Mouse (Mus musculus) liver, embryonic 14.5 days (tissue): Measurements from ENCODE around the gene Surf2. TPM values are rescaled to one million over a fixed set of nuclear protein-coding genes. Genes with fewer than 3 reads are reported as not detected.

Experiments used
- ATAC-seq: fragments of 200-750 bp; cut with Nextera tagmentation; 2 replicates; pipeline ENCODE4 v1.8.0; 2017; ENCODE audit warnings: moderate number of reproducible peaks, mild to moderate bottlenecking, moderate library complexity; ENCODE audit not compliant: insufficient read depth
- DNase-seq, 3 experiments: peaks; one replicate each; pipeline ENCODE4 v3.0.0-alpha.2; 2012 to 2013; ENCODE audit warnings: low read depth in 3 of 3, low spot score in 3 of 3
- H3K27ac ChIP-seq: fragments of 300-500 bp; sonication (generic); 2 replicates; pipeline ENCODE4 v1.5.1; 2014; ENCODE audit warnings: moderate library complexity, mild to moderate bottlenecking, control low read depth, inconsistent platforms
- H3K27me3 ChIP-seq: fragments of 300-500 bp; sonication (generic); 2 replicates; pipeline ENCODE4 v1.6.1; 2014; ENCODE audit warnings: mild to moderate bottlenecking, low read length, moderate library complexity; ENCODE audit not compliant: control insufficient read depth, insufficient read depth
- H3K36me3 ChIP-seq: fragments of 300-500 bp; sonication (generic); replicated peaks from 2 replicates; pipeline ENCODE4 v1.6.1; 2014; ENCODE audit warnings: low read depth; ENCODE audit not compliant: control insufficient read depth, insufficient read depth
- H3K4me1 ChIP-seq, 2 experiments: fragments of 200-500 bp in 1 of 2; fragments of 300-500 bp in 1 of 2; sonication (generic) in 1 of 2; replicated peaks; 2 replicates each; pipeline ENCODE4 v1.6.1; 2012 to 2014; ENCODE audit warnings: antibody characterized with exemption in 1 of 2, inconsistent platforms in 1 of 2, low read length in 1 of 2; ENCODE audit not compliant: control insufficient read depth in 2 of 2, insufficient read depth in 2 of 2
- H3K4me2 ChIP-seq: fragments of 300-500 bp; sonication (generic); 2 replicates; pipeline ENCODE4 v1.6.1; 2014; ENCODE audit warnings: low read depth, mild to moderate bottlenecking, control low read depth, moderate library complexity
- H3K4me3 ChIP-seq, 2 experiments: fragments of 200-500 bp in 1 of 2; fragments of 300-500 bp in 1 of 2; sonication (generic) in 1 of 2; 2 replicates each; pipeline ENCODE4 v1.5.1; 2012 to 2014; ENCODE audit warnings: low read depth in 2 of 2, low read length in 2 of 2, mild to moderate bottlenecking in 2 of 2, control low read depth in 1 of 2, inconsistent platforms in 1 of 2, moderate library complexity in 1 of 2; ENCODE audit not compliant: insufficient read depth in 1 of 2
- H3K9ac ChIP-seq: fragments of 300-500 bp; sonication (generic); replicated peaks from 2 replicates; pipeline ENCODE4 v1.6.1; 2014; ENCODE audit warnings: mild to moderate bottlenecking, control low read depth, moderate library complexity
- H3K9me3 ChIP-seq: fragments of 300-500 bp; sonication (generic); 2 replicates; pipeline ENCODE4 v1.6.1; 2016; ENCODE audit warnings: low read length, mixed read lengths; ENCODE audit not compliant: control insufficient read depth
- CTCF ChIP-seq: IDR thresholded peaks from 2 replicates; pipeline ENCODE4 v1.5.1; 2016; ENCODE audit warnings: antibody characterized with exemption, low read depth, control low read depth
- EP300 ChIP-seq: IDR thresholded peaks from 2 replicates; pipeline ENCODE4 v1.6.1; 2016; ENCODE audit warnings: antibody characterized with exemption, low read depth
- WGBS: fragments of 180-500 bp; shearing (Covaris S2); extraction: QIAGEN DNeasy Blood & Tissue Kit; methylation state at CpG from one replicate; pipeline ENCODE4 v1.1.7; 2014; ENCODE audit not compliant: insufficient replicate concordance; 5-methylcytosine and 5-hydroxymethylcytosine counted together
- polyA plus RNA-seq, 2 experiments: library from polyadenylated mRNA; depleted of rRNA in 1 of 2; stranded (reverse) in 1 of 2; unstranded in 1 of 2; fragments of >200 nt; fragmentation: Nextera tagmentation in 1 of 2; extraction: Ambion mirVana in 1 of 2; gene quantifications; 2 replicates each; pipeline versions ENCODE4 v1.2.1 to v1.2.3; 2012 to 2014

The Surf2 gene
- polyA plus RNA-seq, 2 experiments = 20.0 to 27.2 TPM

DNA sequence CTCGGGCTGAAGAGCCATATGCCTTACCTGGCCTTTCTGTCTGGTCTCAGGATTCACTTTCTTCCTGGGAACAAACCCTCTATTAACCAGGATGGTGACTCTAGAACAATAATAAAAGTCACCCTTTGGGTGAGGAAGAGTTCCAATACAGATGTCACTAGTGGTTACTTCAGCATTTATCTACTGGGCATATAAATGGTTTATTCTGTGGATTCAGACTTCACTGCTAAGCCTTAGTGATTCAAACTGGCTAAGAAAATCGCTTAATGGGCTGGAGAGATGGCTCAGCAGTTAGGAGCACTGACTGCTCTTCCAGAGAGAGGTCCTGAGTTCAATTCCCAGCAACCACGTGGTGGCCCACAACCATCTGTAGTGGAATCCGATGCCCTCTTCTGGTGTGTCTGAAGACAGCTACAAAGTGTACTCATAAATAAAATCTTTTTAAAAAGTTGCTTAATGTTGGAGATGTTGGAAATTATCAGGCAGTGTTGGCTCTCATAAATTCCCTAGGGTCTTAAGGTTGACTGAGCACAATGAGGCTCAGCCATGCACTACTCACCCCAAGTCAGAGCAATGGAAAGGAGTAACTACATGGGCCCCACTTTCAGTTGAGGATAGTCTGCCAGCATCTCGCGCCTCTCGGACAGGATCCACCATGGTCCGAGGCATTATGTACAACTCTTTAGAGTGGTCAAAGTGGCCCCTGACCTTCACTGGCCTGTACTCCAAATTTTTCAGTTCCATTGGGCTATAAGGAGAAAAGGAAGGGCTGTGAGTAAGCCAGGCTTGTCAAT lies 1.8 kb upstream of the Surf2 start:
- no peak overlapping the region; the same call in 1 of the 2 replicates for H3K4me2 ChIP-seq
- no peak for TF ChIP-seq EP300
- TF ChIP-seq CTCF = no peak
- no peaks in the 10 kb centered on the region for H3K9me3 ChIP-seq
- whole genome bisulfite sequencing = 54% methylated on average over 8 of the region's 8 CpGs
- no peak for ATAC-seq
- H3K27me3 ChIP-seq = no peaks in the 10 kb centered on the region
- no peak overlapping the region for H3K4me3 ChIP-seq
- DNase-seq = no peak
- peaks cover 46% of the 10 kb centered on the region for H3K36me3 ChIP-seq
- H3K4me1 ChIP-seq = peaks cover 17 to 25% of the 10 kb centered on the region in 2 experiments
- no peak overlapping the region for H3K27ac ChIP-seq
- H3K9ac ChIP-seq = no peak overlapping the region

DNA sequence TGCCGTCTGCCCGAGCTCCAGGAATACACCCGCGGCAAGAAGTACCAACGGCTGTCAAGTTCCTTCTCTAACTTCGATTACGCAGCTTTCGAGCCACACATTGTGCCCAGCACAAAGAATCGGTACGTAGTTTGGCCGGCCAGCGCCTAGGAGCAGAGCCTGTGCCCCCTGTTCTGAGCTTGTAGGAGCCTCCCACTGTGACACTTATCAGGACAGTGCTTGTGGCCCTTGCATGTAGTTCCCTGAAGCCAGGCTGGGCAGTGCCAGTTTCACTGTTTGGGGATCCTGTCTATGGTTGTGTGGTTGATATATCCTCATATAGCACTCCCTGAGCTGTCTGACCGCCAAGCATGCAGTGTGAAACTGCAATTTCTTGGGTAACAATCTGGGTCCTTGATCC lies 571 bp downstream of the Surf2 start:
- WGBS = 1% methylated on average over 13 of the region's 13 CpGs
- no peak for TF ChIP-seq EP300
- TF ChIP-seq CTCF = no peak
- H3K27ac ChIP-seq = peak overlapping the region; percentile 62
- peaks cover 16 to 25% of the 10 kb centered on the region in 2 experiments for H3K4me1 ChIP-seq
- peaks cover 60% of the 10 kb centered on the region for H3K36me3 ChIP-seq
- H3K9ac ChIP-seq = peak overlapping the region; percentile 72
- H3K9me3 ChIP-seq = no peaks in the 10 kb centered on the region
- no peaks in the 10 kb centered on the region for H3K27me3 ChIP-seq
- H3K4me2 ChIP-seq = peak overlapping the region; percentile 99
- DNase-seq = no peak
- peak; percentile 54 for ATAC-seq
- H3K4me3 ChIP-seq = peak overlapping the region; percentile 71 to 89

DNA sequence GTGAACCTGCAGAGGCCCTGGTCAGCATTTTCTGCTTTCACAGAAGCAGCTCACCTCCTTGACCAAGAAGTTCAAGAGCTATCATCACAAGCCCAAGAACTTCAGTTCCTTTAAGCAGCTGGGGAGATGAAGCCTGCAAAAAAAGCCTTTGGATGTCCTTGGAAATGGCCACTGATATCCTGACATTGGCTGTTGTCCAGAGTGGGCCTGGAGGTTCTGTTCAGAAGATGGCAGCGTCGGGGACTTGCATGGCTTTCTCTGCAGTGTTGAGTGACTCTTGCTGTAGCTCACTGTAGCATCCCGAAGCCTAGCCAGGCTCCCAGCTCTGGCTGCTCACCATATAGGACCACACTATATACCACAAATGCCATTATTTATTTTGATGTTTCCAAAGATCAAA lies 3.5 kb downstream of the Surf2 start:
- Histone ChIP-seq H3K27me3 (no peaks in the 10 kb centered on the region), H3K27ac (no peak overlapping the region), H3K4me3 (no peak overlapping the region), H3K4me2 (no peak overlapping the region), H3K4me1 (peaks cover 12 to 18% of the 10 kb centered on the region in 2 experiments), H3K9ac (no peak overlapping the region), H3K9me3 (no peaks in the 10 kb centered on the region), H3K36me3 (peaks cover 55% of the 10 kb centered on the region)
- TF ChIP-seq EP300 (no peak), CTCF (no peak)
- no peak for DNase-seq
- 76% methylated on average over 3 of the region's 3 CpGs for WGBS
- ATAC-seq = no peak

GRCm38 (mm10) chr2:26920190-26920855 lies 4.2 kb downstream of the Surf2 start:
- 76% methylated on average over 6 of the region's 6 CpGs for WGBS
- Histone ChIP-seq H3K4me1 (peaks cover 12 to 14% of the 10 kb centered on the region in 2 experiments), H3K4me3 (no peak overlapping the region), H3K36me3 (peaks cover 59% of the 10 kb centered on the region), H3K27me3 (no peaks in the 10 kb centered on the region), H3K9ac (no peak overlapping the region), H3K9me3 (no peaks in the 10 kb centered on the region), H3K27ac (no peak overlapping the region), H3K4me2 (no peak overlapping the region)
- DNase-seq (no peak), ATAC-seq (no peak)
- TF ChIP-seq EP300 (no peak), CTCF (no peak)

GRCm38 (mm10) chr2:26921784-26922183 lies 5.6 kb downstream of the Surf2 start:
- Histone ChIP-seq H3K27me3 (no peaks in the 10 kb centered on the region), H3K27ac (no peak overlapping the region), H3K4me3 (no peak overlapping the region), H3K9ac (no peak overlapping the region), H3K9me3 (no peaks in the 10 kb centered on the region), H3K4me1 (peaks cover 8 to 10% of the 10 kb centered on the region in 2 experiments), H3K36me3 (peaks cover 74% of the 10 kb centered on the region), H3K4me2 (no peak overlapping the region)
- 70% methylated on average over 9 of the region's 9 CpGs for WGBS
- ATAC-seq (no peak), DNase-seq (no peak)
- TF ChIP-seq EP300 (no peak), CTCF (no peak)
